In the genomic region with DNA sequence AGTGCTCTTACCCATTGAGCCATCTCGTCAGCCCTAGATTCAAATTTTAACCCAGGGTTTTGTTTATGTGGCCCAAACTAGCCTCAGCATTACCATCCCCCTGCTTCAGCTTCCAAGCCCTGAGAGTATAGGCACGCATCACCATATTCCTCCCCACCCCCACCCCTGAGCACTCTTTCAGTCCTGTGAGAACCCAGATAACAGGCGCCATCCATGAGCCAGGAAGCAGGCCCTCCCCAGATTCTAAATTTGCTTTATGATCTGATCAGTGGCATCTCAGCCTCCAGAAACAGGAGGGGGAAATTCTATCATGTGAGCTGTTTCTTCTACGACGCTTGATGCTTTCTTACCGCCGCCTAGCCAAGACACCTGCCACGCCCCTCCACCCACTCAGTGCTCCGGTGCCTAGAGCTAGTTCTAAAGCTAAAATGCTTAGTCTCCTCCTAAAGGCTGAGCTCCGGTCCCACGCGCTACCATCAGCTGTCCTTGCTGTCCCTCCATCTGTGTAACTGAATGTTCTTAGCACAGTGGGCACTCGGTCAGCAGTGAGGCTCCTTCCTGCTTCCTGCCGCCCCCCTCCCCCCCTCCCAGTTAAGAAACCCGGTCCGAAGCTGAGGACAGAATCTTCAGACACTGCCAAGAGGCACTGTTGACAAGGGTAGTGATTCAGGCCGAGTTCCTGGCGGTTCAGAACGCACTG, we compare ENCODE assay signal across 8 mouse cellular contexts. TPM values are rescaled to one million over a fixed set of nuclear protein-coding genes. Genes with fewer than 3 reads are reported as not detected.
DNase-seq lines count a peak whose midpoint lies in the region; ATAC-seq and TF ChIP-seq lines count a peak whose summit lies in the region.

No protein-coding gene starts in this region.

- no peak overlapping the region for H3K9ac ChIP-seq in intestine, embryonic 14.5 days (ENCODE audit: low read length)
- H3K9ac ChIP-seq in limb, embryonic 11.5 days (ENCODE audit: low read length) = no peak overlapping the region
- H3K9ac ChIP-seq in midbrain, embryonic 13.5 days (replicated peaks) = peak overlapping the region; percentile 55; the same call in 1 of the 2 replicates

- no peaks in the 10 kb centered on the region for H3K36me3 ChIP-seq in intestine, embryonic 14.5 days (ENCODE audit: control insufficient read depth, insufficient read depth, low read length)
- H3K36me3 ChIP-seq in limb, embryonic 11.5 days (ENCODE audit: control insufficient read depth, insufficient read depth, low read length) = no peaks in the 10 kb centered on the region
- H3K36me3 ChIP-seq in midbrain, embryonic 13.5 days = no peaks in the 10 kb centered on the region
- H3K36me3 ChIP-seq in splenic B cell, adult 2 months (ENCODE audit: control insufficient read depth, insufficient read depth, low read length, poor library complexity, severe bottlenecking) = no peaks in the 10 kb centered on the region

- peak; percentile 53; the same call in 1 of the 2 replicates for TF ChIP-seq POLR2A in cortical plate, adult 2 months (IDR thresholded peaks at IDR 0.05; ENCODE audit: extremely low read depth, insufficient read depth, low read length)

- H3K4me2 ChIP-seq in intestine, embryonic 14.5 days (ENCODE audit: low read length) = peak overlapping the region; percentile 34
- peak overlapping the region; percentile 20 for H3K4me2 ChIP-seq in limb, embryonic 11.5 days (ENCODE audit: low read depth, severe bottlenecking)
- peak overlapping the region; percentile 49 for H3K4me2 ChIP-seq in midbrain, embryonic 13.5 days (replicated peaks)

- H3K4me3 ChIP-seq in cortical plate, adult 2 months (ENCODE audit: insufficient read depth, low read length) = no peak overlapping the region
- H3K4me3 ChIP-seq in intestine, embryonic 14.5 days (ENCODE audit: low read depth, low read length) = peak overlapping the region; percentile 17; the same call in 1 of the 2 replicates
- no peak overlapping the region; the same call in 1 of the 2 replicates for H3K4me3 ChIP-seq in limb, embryonic 11.5 days (ENCODE audit: low read depth, low read length)
- H3K4me3 ChIP-seq in midbrain, embryonic 13.5 days (replicated peaks) = peak overlapping the region; percentile 21

- 7% methylated on average over 19 of the region's 19 CpGs for WGBS in intestine, embryonic 14.5 days
- WGBS in limb, embryonic 11.5 days = 5% methylated on average over 19 of the region's 19 CpGs
- 5% methylated on average over 19 of the region's 19 CpGs for WGBS in midbrain, embryonic 13.5 days

- no peaks in the 10 kb centered on the region for H3K9me3 ChIP-seq in intestine, embryonic 14.5 days (ENCODE audit: control insufficient read depth, low read length)
- no peaks in the 10 kb centered on the region for H3K9me3 ChIP-seq in limb, embryonic 11.5 days (ENCODE audit: control insufficient read depth, low read length)
- H3K9me3 ChIP-seq in midbrain, embryonic 13.5 days = no peaks in the 10 kb centered on the region

- no peaks in the 10 kb centered on the region for H3K27me3 ChIP-seq in intestine, embryonic 14.5 days (replicated peaks; ENCODE audit: control insufficient read depth, insufficient read depth, low read length)
- no peaks in the 10 kb centered on the region for H3K27me3 ChIP-seq in limb, embryonic 11.5 days (ENCODE audit: control insufficient read depth, insufficient read depth, low read length)
- H3K27me3 ChIP-seq in midbrain, embryonic 13.5 days = no peaks in the 10 kb centered on the region
- H3K27me3 ChIP-seq in splenic B cell, adult 2 months (ENCODE audit: control insufficient read depth, insufficient read depth, low read length, poor library complexity, severe bottlenecking) = no peaks in the 10 kb centered on the region

- H3K4me1 ChIP-seq in cortical plate, adult 2 months (ENCODE audit: control insufficient read depth, insufficient read depth, low read length) = peaks cover 1% of the 10 kb centered on the region; the same call in 1 of the 2 replicates
- peaks cover 4% of the 10 kb centered on the region for H3K4me1 ChIP-seq in intestine, embryonic 14.5 days (replicated peaks; ENCODE audit: control insufficient read depth, insufficient read depth, low read length)
- no peaks in the 10 kb centered on the region for H3K4me1 ChIP-seq in limb, embryonic 11.5 days (ENCODE audit: control insufficient read depth, insufficient read depth, low read length)
- H3K4me1 ChIP-seq in midbrain, embryonic 13.5 days (replicated peaks) = peaks cover 7% of the 10 kb centered on the region; the same call in 1 of the 2 replicates

- DNase-seq in heart, adult 11 months = peak; percentile 94
- no peak for DNase-seq in heart, adult 8-10 months (ENCODE audit: low spot score)
- peak; percentile 29 for DNase-seq in gastrocnemius, postnatal 10 days
- DNase-seq in intestine, embryonic 14.5 days (ENCODE audit: low spot score) = peak; percentile 56
- no peak for DNase-seq in limb, embryonic 11.5 days (ENCODE audit: low spot score)
- DNase-seq in splenic B cell, adult 2 months (ENCODE audit: low read depth, low spot score) = peak; percentile 80

- TF ChIP-seq CTCF in cortical plate, adult 2 months (IDR thresholded peaks at IDR 0.05; ENCODE audit: extremely low read depth, insufficient read depth, low read length) = no peak

- no peak overlapping the region for H3K27ac ChIP-seq in cortical plate, adult 2 months (ENCODE audit: insufficient read depth, low read length)
- H3K27ac ChIP-seq in intestine, embryonic 14.5 days (ENCODE audit: low read depth) = no peak overlapping the region
- H3K27ac ChIP-seq in limb, embryonic 11.5 days (replicated peaks; ENCODE audit: low read depth, low read length) = no peak overlapping the region
- H3K27ac ChIP-seq in midbrain, embryonic 13.5 days = no peak overlapping the region

- ATAC-seq in intestine, embryonic 14.5 days (replicated peaks; ENCODE audit: low FRiP score, low TSS enrichment, low read depth) = 0 out of 2 replicates have a peak, but pooled peaks have one; percentile 43
- ATAC-seq in limb, embryonic 11.5 days (ENCODE audit: insufficient number of reproducible peaks, low FRiP score, low TSS enrichment, low read depth) = no peak
- peak; percentile 55 for ATAC-seq in midbrain, embryonic 13.5 days

RNA-seq across cellular contexts. Expression of a gene that starts 22.5 kb away (rescaled TPM):
- total RNA-seq in heart, adult 8-10 months (2022) = 1 to 10 TPM; 1.3 to 2.6 (median 2.0) TPM
- 3.8 and 5.4 TPM in 2 replicates for polyA plus RNA-seq in cortical plate, adult 2 months (2012; rRNA removed)
- total RNA-seq in gastrocnemius, postnatal 10 days (2021) = 1 to 10 TPM; 3.9 to 5.1 TPM
- polyA plus RNA-seq in intestine, embryonic 14.5 days (2014; fragmentation: Nextera tagmentation; extraction: Ambion mirVana) = 28.1 and 29.5 TPM in 2 replicates
- polyA plus RNA-seq in limb, embryonic 11.5 days (2014; fragmentation: Nextera tagmentation; extraction: Ambion mirVana) = 23.5 and 23.9 TPM in 2 replicates
- 11.0 and 12.5 TPM in 2 replicates for polyA plus RNA-seq in midbrain, embryonic 13.5 days (2015; fragmentation: Nextera tagmentation; extraction: Ambion mirVana)

RNA-seq across cellular contexts. Expression of a gene that starts 34.7 kb away (rescaled TPM):
- 100 to 1,000 TPM in 3 of 4 experiments, 10 to 100 TPM in 1; 76.1 to 145 (median 124) TPM for total RNA-seq in heart, adult 8-10 months (2022)
- polyA plus RNA-seq in cortical plate, adult 2 months (2012; rRNA removed) = 381 and 420 TPM in 2 replicates
- total RNA-seq in gastrocnemius, postnatal 10 days (2021) = 100 to 1,000 TPM; 258 to 266 TPM
- 733 and 792 TPM in 2 replicates for polyA plus RNA-seq in intestine, embryonic 14.5 days (2014; fragmentation: Nextera tagmentation; extraction: Ambion mirVana)
- polyA plus RNA-seq in limb, embryonic 11.5 days (2014; fragmentation: Nextera tagmentation; extraction: Ambion mirVana) = 596 and 605 TPM in 2 replicates
- polyA plus RNA-seq in midbrain, embryonic 13.5 days (2015; fragmentation: Nextera tagmentation; extraction: Ambion mirVana) = 371 and 386 TPM in 2 replicates

Comparison
In these comparisons a context has a peak if more than half of its experiments do, and no peak if none do; other contexts are left out.
1. DNase-seq: peak in heart, adult 11 months (single experiment), gastrocnemius, postnatal 10 days (single experiment), intestine, embryonic 14.5 days (single experiment) and splenic B cell, adult 2 months (single experiment); none in heart, adult 8-10 months (single experiment) and limb, embryonic 11.5 days (single experiment).
2. H3K4me3 ChIP-seq: peak in intestine, embryonic 14.5 days (single experiment) and midbrain, embryonic 13.5 days (single experiment); none in cortical plate, adult 2 months (single experiment) and limb, embryonic 11.5 days (single experiment).
3. Peak in every context shown above with its lines, with median percentiles within 50 percentile points of each other: H3K4me2 ChIP-seq.